Mouse (Mus musculus) heart, embryonic 15.5 days (tissue): ENCODE measurements at regions not wholly inside any gene's neighbourhood (a gene's known extent, or its start where the extent isn't known, plus 50 kb on each side); places are given as distances from the start of the nearest gene placed in this dataset.
A peak's percentile ranks its signal among the peaks of the same experiment; 100 is the strongest.

ENCODE experiments used
- ATAC-seq: fragments of 200-750 bp; cut with Nextera tagmentation; replicated peaks from 2 replicates; pipeline ENCODE4 v1.8.0; 2017; ENCODE audit warnings: low read depth, moderate TSS enrichment; ENCODE audit not compliant: insufficient number of reproducible peaks, insufficient read depth, low FRiP score
- H3K27ac ChIP-seq: fragments of 300-500 bp; sonication (generic); 2 replicates; pipeline ENCODE4 v1.5.1; 2015; ENCODE audit warnings: mild to moderate bottlenecking, inconsistent platforms
- H3K27me3 ChIP-seq: fragments of 300-500 bp; sonication (generic); 2 replicates; pipeline ENCODE4 v1.6.1; 2015; ENCODE audit warnings: inconsistent platforms
- H3K36me3 ChIP-seq: fragments of 300-500 bp; sonication (generic); 2 replicates; pipeline ENCODE4 v1.6.1; 2015; ENCODE audit warnings: mild to moderate bottlenecking, inconsistent platforms
- H3K4me1 ChIP-seq: fragments of 300-500 bp; sonication (generic); replicated peaks from 2 replicates; pipeline ENCODE4 v1.6.1; 2015; ENCODE audit warnings: inconsistent platforms
- H3K4me2 ChIP-seq: fragments of 300-500 bp; sonication (generic); 2 replicates; pipeline ENCODE4 v1.6.1; 2015; ENCODE audit warnings: inconsistent platforms, mild to moderate bottlenecking, moderate library complexity
- H3K4me3 ChIP-seq: fragments of 300-500 bp; sonication (generic); 2 replicates; pipeline ENCODE4 v1.5.1; 2015; ENCODE audit warnings: mild to moderate bottlenecking, inconsistent platforms
- H3K9ac ChIP-seq: fragments of 300-500 bp; sonication (generic); 2 replicates; pipeline ENCODE4 v1.6.1; 2015; ENCODE audit warnings: mild to moderate bottlenecking, inconsistent platforms
- H3K9me3 ChIP-seq: fragments of 300-500 bp; sonication (generic); replicated peaks from 2 replicates; pipeline ENCODE4 v1.6.1; 2016; ENCODE audit warnings: inconsistent platforms
- WGBS: fragments of 180-500 bp; shearing (Covaris S2); methylation state at CpG from one replicate; pipeline ENCODE4 v1.1.7; 2015; ENCODE audit warnings: mixed read lengths; 5-methylcytosine and 5-hydroxymethylcytosine counted together

DNA sequence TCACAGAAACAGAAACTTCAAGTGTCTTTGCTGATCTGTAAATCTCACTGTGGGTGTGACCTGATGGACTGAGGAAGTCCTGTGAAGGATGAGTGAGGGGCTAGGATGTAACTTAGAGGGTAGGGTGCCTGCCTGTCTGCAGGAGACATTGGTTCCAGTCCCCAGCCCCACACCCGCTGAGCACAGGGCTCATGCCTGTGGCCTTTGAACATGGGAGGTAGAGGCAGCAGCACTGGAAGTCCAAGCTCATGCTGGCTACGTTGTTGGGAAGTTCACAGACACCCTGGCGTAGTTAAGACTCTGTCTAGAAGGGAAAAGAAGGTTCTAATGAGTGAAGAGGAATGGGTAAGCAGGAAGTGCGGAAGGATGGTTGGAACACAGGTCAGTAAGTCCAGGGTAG lies 59.7 kb upstream of the Tgm3 start:
- Histone ChIP-seq H3K4me3 (no peak overlapping the region), H3K27ac (no peak overlapping the region), H3K9ac (no peak overlapping the region), H3K4me2 (no peak overlapping the region), H3K27me3 (no peaks in the 10 kb centered on the region), H3K36me3 (no peaks in the 10 kb centered on the region), H3K4me1 (peaks cover 26% of the 10 kb centered on the region), H3K9me3 (no peaks in the 10 kb centered on the region)
- no peak for ATAC-seq
- 91% methylated on average over 4 of the region's 4 CpGs for WGBS

DNA sequence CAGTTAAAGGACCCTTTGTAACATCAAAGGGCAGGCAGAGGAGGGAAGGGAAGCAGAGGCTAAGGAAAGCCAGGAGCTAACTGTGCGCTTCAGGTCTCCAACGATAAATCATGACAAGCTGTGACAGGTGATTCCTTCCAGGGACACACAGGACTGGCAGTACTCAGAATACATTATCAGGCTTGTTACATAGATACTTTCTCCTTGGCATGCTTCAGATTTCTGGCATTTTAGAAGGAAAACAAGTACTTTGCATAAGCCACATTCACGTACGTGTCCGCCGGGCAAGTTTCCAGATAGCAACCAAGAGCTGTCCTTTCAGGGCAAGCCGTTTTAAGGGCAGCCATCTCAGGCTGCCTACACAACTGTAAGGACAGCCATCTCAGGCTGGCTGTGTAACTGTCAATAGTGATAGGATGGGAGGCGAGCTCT lies 56.9 kb upstream of the Tgm3 start:
- Histone ChIP-seq H3K27me3 (no peaks in the 10 kb centered on the region), H3K4me1 (peaks cover 17% of the 10 kb centered on the region), H3K4me3 (no peak overlapping the region), H3K9ac (no peak overlapping the region), H3K4me2 (peak overlapping the region; percentile 8; the same call in 1 of the 2 replicates), H3K9me3 (no peaks in the 10 kb centered on the region), H3K27ac (peak overlapping the region; percentile 51), H3K36me3 (no peaks in the 10 kb centered on the region)
- 18% methylated on average over 8 of the region's 8 CpGs for WGBS
- ATAC-seq: no peak

DNA sequence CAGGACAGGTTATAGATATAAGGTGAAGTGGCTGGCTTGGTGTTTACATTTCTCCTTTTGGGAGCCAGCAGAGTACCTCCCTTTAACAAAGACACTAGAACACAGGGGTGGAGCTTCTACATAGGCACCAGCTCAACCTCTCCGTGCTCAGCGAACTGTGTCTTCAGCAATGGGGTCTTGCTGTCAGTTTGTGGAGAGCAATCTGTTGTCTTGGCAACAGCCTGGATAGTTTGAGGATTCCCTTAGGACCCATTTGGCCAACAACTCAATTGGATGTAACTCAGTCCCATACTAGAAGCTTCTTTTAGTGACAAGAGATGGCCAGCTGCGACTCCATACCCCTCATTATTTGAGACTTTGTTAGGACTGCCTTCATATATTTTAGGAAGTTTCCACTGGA lies 54.0 kb upstream of the Tgm3 start:
- Histone ChIP-seq H3K27me3 (no peaks in the 10 kb centered on the region), H3K4me1 (peaks cover 17% of the 10 kb centered on the region), H3K9me3 (no peaks in the 10 kb centered on the region), H3K4me2 (no peak overlapping the region), H3K27ac (no peak overlapping the region), H3K36me3 (no peaks in the 10 kb centered on the region), H3K4me3 (no peak overlapping the region), H3K9ac (no peak overlapping the region)
- ATAC-seq: no peak
- WGBS: 84% methylated on average over 3 of the region's 3 CpGs

DNA sequence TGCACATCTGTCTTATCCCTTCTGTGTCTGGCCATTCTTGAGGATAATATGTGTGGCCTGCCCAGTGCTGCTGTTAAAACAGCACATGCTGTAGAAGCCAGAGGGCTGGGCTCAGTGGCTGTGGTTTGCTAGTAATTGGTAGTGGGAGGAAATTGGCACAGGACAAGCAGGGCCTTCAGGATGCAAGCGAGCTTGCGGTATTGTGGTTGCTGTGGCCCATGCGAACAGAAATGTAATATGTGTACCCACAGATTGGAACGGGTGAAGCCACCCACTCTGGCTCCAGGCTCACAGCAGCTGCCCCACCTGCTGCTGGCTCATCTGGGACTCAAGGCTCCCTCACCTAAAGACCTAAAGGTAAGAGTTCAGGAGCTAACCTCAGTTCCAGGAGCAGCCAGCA lies 51.8 kb upstream of the Tgm3 start:
- no peaks in the 10 kb centered on the region for H3K27me3 ChIP-seq
- H3K27ac ChIP-seq: no peak overlapping the region
- 79% methylated on average over 4 of the region's 4 CpGs for WGBS
- ATAC-seq: no peak
- no peak overlapping the region for H3K9ac ChIP-seq
- H3K4me2 ChIP-seq: no peak overlapping the region
- no peaks in the 10 kb centered on the region for H3K9me3 ChIP-seq
- no peak overlapping the region for H3K4me3 ChIP-seq
- no peaks in the 10 kb centered on the region for H3K36me3 ChIP-seq
- H3K4me1 ChIP-seq: peaks cover 7% of the 10 kb centered on the region

DNA sequence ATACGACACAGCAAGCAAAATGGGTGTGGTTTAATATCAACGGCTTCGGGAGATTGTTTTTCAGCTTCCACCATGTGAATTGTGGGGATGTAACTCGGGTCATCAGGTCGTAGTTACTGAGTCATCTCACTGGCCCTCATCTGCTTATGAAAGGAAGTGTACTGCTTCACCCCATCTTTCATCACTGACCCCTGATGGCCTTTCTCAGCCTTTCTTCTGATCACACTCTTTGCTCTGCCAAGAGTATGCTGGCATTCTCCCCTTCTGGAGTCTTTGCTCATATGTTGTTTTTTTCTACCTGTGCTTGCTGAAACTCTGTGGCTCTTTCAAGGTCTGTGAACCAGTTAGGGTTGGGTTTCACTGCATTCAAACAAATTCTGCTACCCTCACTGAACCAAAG lies 50.6 kb upstream of the Tgm3 start:
- no peaks in the 10 kb centered on the region for H3K36me3 ChIP-seq
- no peaks in the 10 kb centered on the region for H3K27me3 ChIP-seq
- no peak overlapping the region for H3K4me3 ChIP-seq
- 60% methylated on average over 5 of the region's 5 CpGs for WGBS
- H3K4me2 ChIP-seq: no peak overlapping the region
- no peaks in the 10 kb centered on the region for H3K4me1 ChIP-seq
- no peak overlapping the region for H3K9ac ChIP-seq
- H3K9me3 ChIP-seq: no peaks in the 10 kb centered on the region
- ATAC-seq: no peak
- no peak overlapping the region for H3K27ac ChIP-seq
